Mouse (Mus musculus) intestine, embryonic 16.5 days (tissue): ENCODE data around the gene Npas3. TPM values are rescaled to one million over a fixed set of nuclear protein-coding genes. Genes with fewer than 3 reads are reported as not detected.

Experiments used
- ATAC-seq: fragments of 200-750 bp; cut with Nextera tagmentation; 2 replicates; pipeline ENCODE4 v1.8.0; 2017; ENCODE audit warnings: moderate TSS enrichment, moderate library complexity
- H3K27ac ChIP-seq: fragments of 300-500 bp; sonication (generic); 2 replicates; pipeline ENCODE4 v1.5.1; 2014; ENCODE audit warnings: mild to moderate bottlenecking, low read length
- H3K27me3 ChIP-seq: fragments of 300-500 bp; sonication (generic); replicated peaks from 2 replicates; pipeline ENCODE4 v1.6.1; 2014; ENCODE audit warnings: low read length, control low read depth, mixed read lengths; ENCODE audit not compliant: control insufficient read depth, insufficient read depth
- H3K36me3 ChIP-seq: fragments of 300-500 bp; sonication (generic); 2 replicates; pipeline ENCODE4 v1.6.1; 2014; ENCODE audit warnings: low read length, control low read depth; ENCODE audit not compliant: control insufficient read depth, insufficient read depth
- H3K4me1 ChIP-seq: fragments of 300-500 bp; sonication (generic); 2 replicates; pipeline ENCODE4 v1.6.1; 2014; ENCODE audit warnings: low read length, control low read depth, mixed read lengths; ENCODE audit not compliant: control insufficient read depth, insufficient read depth
- H3K4me2 ChIP-seq: fragments of 300-500 bp; sonication (generic); 2 replicates; pipeline ENCODE4 v1.6.1; 2014; ENCODE audit warnings: low read depth, low read length, control low read depth
- H3K4me3 ChIP-seq: fragments of 300-500 bp; sonication (generic); 2 replicates; pipeline ENCODE4 v1.5.1; 2014; ENCODE audit warnings: mild to moderate bottlenecking, low read length
- H3K9ac ChIP-seq: fragments of 300-500 bp; sonication (generic); 2 replicates; pipeline ENCODE4 v1.6.1; 2014; ENCODE audit warnings: low read depth, low read length
- H3K9me3 ChIP-seq: fragments of 300-500 bp; sonication (generic); 2 replicates; pipeline ENCODE4 v1.6.1; 2016; ENCODE audit warnings: low read length, control low read depth; ENCODE audit not compliant: control insufficient read depth
- WGBS: fragments of 180-500 bp; shearing (Covaris S2); extraction: QIAGEN DNeasy Blood & Tissue Kit; methylation state at CpG from one replicate; pipeline ENCODE4 v1.1.7; 2014; 5-methylcytosine and 5-hydroxymethylcytosine counted together
- polyA plus RNA-seq: library from polyadenylated mRNA; unstranded; fragments of >200 nt; fragmentation: Nextera tagmentation; extraction: Ambion mirVana; gene quantifications from 2 replicates; pipeline ENCODE4 v1.2.1, GENCODE M21; 2015

Gene Npas3
- polyA plus RNA-seq, 1 experiment from 2014 or later: 1.9 TPM

DNA sequence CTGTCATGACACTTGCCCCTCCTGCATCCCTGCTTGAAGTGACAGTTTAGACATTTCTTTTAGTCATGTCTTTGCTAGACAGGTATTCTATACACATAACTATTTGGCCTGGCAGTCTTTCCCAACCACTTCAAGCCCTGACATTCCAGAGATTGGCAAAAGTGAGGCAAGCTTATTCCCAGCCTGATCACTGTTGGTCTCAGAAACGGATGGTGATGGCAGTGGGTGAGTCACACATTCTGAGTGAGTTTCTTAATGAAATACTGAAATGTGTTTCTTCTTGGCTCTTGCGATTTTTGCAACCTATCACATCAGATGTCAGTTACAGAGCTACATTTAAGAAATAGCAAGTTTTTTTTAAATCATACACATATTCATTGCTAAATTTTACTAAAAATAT is 175.2 kb downstream of the Npas3 start:
- no peak for ATAC-seq
- H3K9me3 ChIP-seq: no peaks in the 10 kb centered on the region
- H3K9ac ChIP-seq: no peak overlapping the region
- 80% methylated on average over 2 of the region's 2 CpGs for WGBS
- no peaks in the 10 kb centered on the region for H3K36me3 ChIP-seq
- no peak overlapping the region for H3K4me3 ChIP-seq
- H3K4me2 ChIP-seq: no peak overlapping the region
- no peaks in the 10 kb centered on the region for H3K27me3 ChIP-seq
- H3K4me1 ChIP-seq: no peaks in the 10 kb centered on the region
- no peak overlapping the region for H3K27ac ChIP-seq

DNA sequence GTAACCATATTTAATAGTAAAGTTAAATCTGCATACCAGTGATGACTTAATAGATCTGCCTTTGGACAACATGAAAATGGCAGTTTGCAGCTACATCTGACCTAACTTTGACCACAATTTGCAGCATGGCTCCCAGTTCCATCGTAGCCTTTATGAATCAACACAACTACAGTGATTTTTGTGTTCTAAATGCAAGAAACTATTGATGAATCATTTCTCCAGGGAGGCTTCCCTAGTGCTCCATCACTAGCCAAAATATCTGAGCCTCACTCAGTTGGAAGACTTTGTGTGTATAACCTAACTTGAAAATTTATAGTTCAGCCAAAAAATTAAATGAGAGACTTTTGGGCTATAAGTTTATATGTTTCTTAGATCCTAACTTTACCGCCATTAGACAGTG is 177.5 kb downstream of the Npas3 start:
- Histone ChIP-seq H3K27ac (no peak overlapping the region), H3K36me3 (no peaks in the 10 kb centered on the region), H3K9me3 (no peaks in the 10 kb centered on the region), H3K4me1 (no peaks in the 10 kb centered on the region), H3K27me3 (no peaks in the 10 kb centered on the region), H3K9ac (no peak overlapping the region), H3K4me2 (no peak overlapping the region), H3K4me3 (no peak overlapping the region)
- 87% methylated on average over 2 of the region's 2 CpGs for WGBS
- no peak for ATAC-seq

DNA sequence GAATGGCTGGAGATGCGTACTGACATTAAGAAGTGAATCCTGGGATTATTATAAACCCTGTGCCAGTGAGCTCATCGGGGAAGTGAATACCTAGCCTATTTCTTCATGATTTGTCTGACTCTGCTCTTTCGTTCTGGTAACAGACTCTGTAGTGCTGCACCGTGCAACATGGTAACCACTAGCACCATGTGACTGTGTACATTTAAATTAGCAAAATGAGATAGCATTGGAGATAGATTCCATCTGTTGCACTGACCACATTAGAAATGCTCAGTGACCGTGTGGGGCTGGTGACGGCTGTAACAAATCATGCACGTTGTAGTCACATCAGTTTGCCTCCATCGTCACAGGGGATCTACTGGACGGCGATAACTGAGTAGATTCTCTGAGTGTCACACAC is 178.7 kb downstream of the Npas3 start:
- no peak overlapping the region for H3K4me3 ChIP-seq
- H3K4me1 ChIP-seq: no peaks in the 10 kb centered on the region
- H3K27me3 ChIP-seq: no peaks in the 10 kb centered on the region
- no peak overlapping the region for H3K27ac ChIP-seq
- no peak overlapping the region for H3K9ac ChIP-seq
- H3K9me3 ChIP-seq: no peaks in the 10 kb centered on the region
- no peaks in the 10 kb centered on the region for H3K36me3 ChIP-seq
- 77% methylated on average over 10 of the region's 10 CpGs for WGBS
- H3K4me2 ChIP-seq: no peak overlapping the region
- no peak for ATAC-seq

DNA sequence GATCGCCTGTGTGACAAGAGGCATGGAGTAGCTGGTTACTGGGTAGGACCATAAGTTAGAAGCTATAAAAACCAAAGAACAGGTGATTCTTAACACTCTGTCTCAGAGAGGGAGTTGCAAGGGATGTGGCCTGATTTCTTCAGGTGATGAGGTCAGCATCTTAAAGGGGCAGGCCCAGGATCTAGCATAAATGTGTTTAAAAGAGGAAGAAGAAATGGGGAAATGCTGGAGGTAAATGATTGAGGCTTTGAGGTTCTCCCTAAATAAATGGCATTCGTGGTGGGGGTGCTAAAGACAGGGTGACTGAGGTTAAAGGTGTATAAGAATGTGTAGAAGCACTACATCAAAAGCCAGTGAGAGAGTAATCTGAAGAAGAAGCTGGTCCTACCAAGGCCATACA is 193.6 kb downstream of the Npas3 start:
- Histone ChIP-seq H3K4me2 (no peak overlapping the region), H3K4me1 (no peaks in the 10 kb centered on the region), H3K27me3 (no peaks in the 10 kb centered on the region), H3K27ac (no peak overlapping the region), H3K36me3 (no peaks in the 10 kb centered on the region), H3K9ac (no peak overlapping the region), H3K9me3 (no peaks in the 10 kb centered on the region), H3K4me3 (no peak overlapping the region)
- WGBS: 71% methylated on average over 2 of the region's 2 CpGs
- ATAC-seq: no peak; the same call in 1 of the 2 replicates

DNA sequence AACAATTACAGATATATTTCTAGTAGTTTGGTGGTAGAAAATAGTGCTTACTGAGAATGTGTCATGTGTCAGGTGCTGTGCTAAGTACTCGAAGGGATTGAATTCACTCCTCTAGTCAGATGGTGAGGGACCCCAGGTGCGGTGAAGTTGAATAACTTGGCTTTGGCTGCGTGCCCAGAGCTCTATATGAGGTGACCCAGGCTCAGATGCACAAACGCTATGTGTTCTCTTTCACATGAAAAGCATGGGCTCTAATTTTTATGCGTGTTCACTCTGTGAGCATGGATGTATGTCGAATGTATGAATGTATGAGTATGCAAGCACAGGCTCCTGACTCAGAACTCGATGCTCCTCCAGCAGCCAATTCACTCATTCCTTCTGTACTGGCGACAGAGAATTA is 199.0 kb downstream of the Npas3 start:
- no peak overlapping the region for H3K4me3 ChIP-seq
- no peaks in the 10 kb centered on the region for H3K9me3 ChIP-seq
- H3K27me3 ChIP-seq: no peaks in the 10 kb centered on the region
- H3K27ac ChIP-seq: no peak overlapping the region
- H3K36me3 ChIP-seq: no peaks in the 10 kb centered on the region
- WGBS: 61% methylated on average over 8 of the region's 8 CpGs
- no peaks in the 10 kb centered on the region for H3K4me1 ChIP-seq
- H3K9ac ChIP-seq: no peak overlapping the region
- ATAC-seq: no peak
- no peak overlapping the region for H3K4me2 ChIP-seq

- 32% methylated on average over 3 of the region's 3 CpGs for WGBS
- 0 out of 2 replicates have a peak overlapping the region, but pooled peaks have one; percentile 5 for H3K27ac ChIP-seq
These were observed 199.6 kb downstream of the Npas3 start for GRCm38 (mm10) chr12:53448040-53448439.

GRCm38 (mm10) chr12:53467549-53467948 is 219.1 kb downstream of the Npas3 start:
- H3K4me3 ChIP-seq: no peak overlapping the region
- no peak overlapping the region for H3K27ac ChIP-seq
- H3K9me3 ChIP-seq: no peaks in the 10 kb centered on the region
- no peak overlapping the region for H3K9ac ChIP-seq
- no peaks in the 10 kb centered on the region for H3K36me3 ChIP-seq
- ATAC-seq: no peak
- no peaks in the 10 kb centered on the region for H3K4me1 ChIP-seq
- H3K27me3 ChIP-seq: no peaks in the 10 kb centered on the region
- H3K4me2 ChIP-seq: no peak overlapping the region

More at GRCm38 (mm10) chr12:53448040-53448439, 199.6 kb downstream of the Npas3 start:
- Histone ChIP-seq H3K4me1 (no peaks in the 10 kb centered on the region), H3K27me3 (no peaks in the 10 kb centered on the region), H3K9me3 (no peaks in the 10 kb centered on the region), H3K4me2 (no peak overlapping the region), H3K36me3 (no peaks in the 10 kb centered on the region), H3K9ac (no peak overlapping the region), H3K4me3 (no peak overlapping the region)
- ATAC-seq: no peak

DNA sequence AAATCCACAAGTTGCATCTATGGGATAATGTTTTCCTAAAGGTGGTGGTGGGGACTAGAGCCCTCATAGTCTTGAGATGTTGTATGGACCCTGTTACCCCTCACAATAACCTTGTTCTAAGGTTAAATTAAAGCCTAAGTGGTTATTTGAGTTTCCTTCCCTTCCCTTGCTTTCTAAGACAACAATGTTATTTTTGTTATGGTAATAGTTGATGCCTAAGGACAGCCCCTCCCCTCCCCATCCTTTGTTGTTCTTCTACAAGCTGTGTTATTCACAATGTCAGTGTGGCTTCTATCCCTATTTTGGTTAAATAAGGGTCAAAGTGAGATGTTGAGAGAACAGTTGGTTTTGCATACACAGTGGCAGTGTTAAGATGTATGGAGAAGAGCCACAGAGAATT is 226.0 kb downstream of the Npas3 start:
- Histone ChIP-seq H3K4me3 (no peak overlapping the region), H3K36me3 (no peaks in the 10 kb centered on the region), H3K27ac (no peak overlapping the region), H3K4me2 (no peak overlapping the region), H3K9ac (no peak overlapping the region), H3K4me1 (no peaks in the 10 kb centered on the region), H3K9me3 (no peaks in the 10 kb centered on the region), H3K27me3 (no peaks in the 10 kb centered on the region)
- ATAC-seq: no peak

DNA sequence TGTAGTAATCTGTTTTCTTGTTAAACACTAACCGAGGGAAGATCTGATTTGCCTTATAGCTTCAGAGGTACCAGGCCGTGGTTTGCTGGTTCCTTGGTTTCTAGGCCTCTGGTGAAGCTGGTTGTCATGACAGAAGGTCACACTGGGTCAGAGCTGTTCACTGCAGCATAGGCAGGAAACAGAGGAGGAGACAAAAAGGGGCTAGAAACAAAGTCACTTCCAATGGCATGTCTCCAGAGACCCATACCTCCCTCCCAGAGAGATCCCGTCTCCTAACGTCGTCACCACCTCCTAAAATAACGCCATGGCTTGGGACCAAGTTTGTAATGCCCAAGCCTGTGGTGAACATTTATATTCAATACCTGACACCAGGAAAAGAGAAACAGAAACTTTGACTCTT is 236.4 kb downstream of the Npas3 start:
- 82% methylated on average over 6 of the region's 6 CpGs for WGBS
- Histone ChIP-seq H3K27me3 (no peaks in the 10 kb centered on the region), H3K9ac (no peak overlapping the region), H3K4me2 (no peak overlapping the region), H3K4me3 (no peak overlapping the region), H3K4me1 (no peaks in the 10 kb centered on the region), H3K27ac (no peak overlapping the region), H3K36me3 (no peaks in the 10 kb centered on the region), H3K9me3 (no peaks in the 10 kb centered on the region)
- no peak for ATAC-seq

DNA sequence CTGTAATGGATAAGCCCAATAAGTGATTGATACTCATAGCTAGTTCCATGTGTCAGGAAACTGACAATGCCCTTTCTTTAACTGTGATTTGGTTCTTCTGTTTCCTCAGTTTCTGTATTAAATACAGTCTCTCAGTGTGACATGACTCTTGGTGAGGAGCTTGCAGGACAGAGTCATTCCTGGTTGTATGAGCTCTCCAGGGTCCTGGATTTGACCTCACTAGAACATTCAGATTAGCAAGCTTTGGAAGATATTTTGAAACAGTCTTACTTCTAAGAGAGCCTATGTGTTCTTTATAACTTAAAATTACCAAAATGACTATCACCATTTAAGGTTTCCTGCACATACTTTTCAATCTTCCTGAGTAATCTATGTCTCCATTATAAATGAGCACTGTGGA is 247.9 kb downstream of the Npas3 start:
- Histone ChIP-seq H3K27me3 (no peaks in the 10 kb centered on the region), H3K36me3 (no peaks in the 10 kb centered on the region), H3K4me1 (no peaks in the 10 kb centered on the region), H3K9me3 (no peaks in the 10 kb centered on the region), H3K4me2 (no peak overlapping the region), H3K27ac (no peak overlapping the region), H3K4me3 (no peak overlapping the region), H3K9ac (no peak overlapping the region)
- ATAC-seq: no peak
